Mouse (Mus musculus) ES-E14 (cell line): ENCODE measurements around the gene Desi1. TPM values are rescaled to one million over a fixed set of nuclear protein-coding genes. Genes with fewer than 3 reads are reported as not detected.

Experiments used
- DNase-seq: peaks from one replicate; pipeline ENCODE4 v3.0.0-alpha.2; 2013; ENCODE audit warnings: low read depth, low spot score
- H3K27ac ChIP-seq: 2 replicates; pipeline ENCODE4 v1.5.1; 2012; ENCODE audit warnings: low read depth, mild to moderate bottlenecking, low read length, moderate library complexity, mixed read lengths; ENCODE audit not compliant: poor library complexity, insufficient read depth, severe bottlenecking
- H3K36me3 ChIP-seq: 2 replicates; pipeline ENCODE4 v1.6.1; 2012; ENCODE audit warnings: mild to moderate bottlenecking, low read length, moderate library complexity, mixed read lengths; ENCODE audit not compliant: control insufficient read depth, poor library complexity, insufficient read depth, severe bottlenecking
- H3K4me1 ChIP-seq, 2 experiments: fragments of 150-350 bp in 1 of 2; sonication (generic) in 1 of 2; 2 replicates each; pipeline ENCODE4 v1.6.1; 2012; ENCODE audit warnings: low read length in 2 of 2, mild to moderate bottlenecking in 1 of 2, mixed read lengths in 1 of 2; ENCODE audit not compliant: control insufficient read depth in 2 of 2, insufficient read depth in 2 of 2, poor library complexity in 1 of 2
- H3K4me3 ChIP-seq, 2 experiments: fragments of 150-350 bp in 1 of 2; sonication (generic) in 1 of 2; 2 replicates each; pipeline ENCODE4 v1.5.1; 2012; ENCODE audit warnings: low read length in 2 of 2, low read depth in 1 of 2, mild to moderate bottlenecking in 1 of 2, mixed read lengths in 1 of 2; ENCODE audit not compliant: insufficient read depth in 1 of 2, poor library complexity in 1 of 2, severe bottlenecking in 1 of 2
- H3K9ac ChIP-seq: 2 replicates; pipeline ENCODE4 v1.6.1; 2012; ENCODE audit warnings: low read depth, mild to moderate bottlenecking, low read length, mixed read lengths; ENCODE audit not compliant: poor library complexity, insufficient read depth, severe bottlenecking
- H3K9me3 ChIP-seq: fragments of 150-350 bp; sonication (generic); 2 replicates; pipeline ENCODE4 v1.6.1; 2012; ENCODE audit warnings: low read depth, mild to moderate bottlenecking, low read length; ENCODE audit not compliant: control insufficient read depth, insufficient read depth
- CHD2 ChIP-seq: IDR thresholded peaks from 2 replicates; pipeline ENCODE4 v1.6.1; 2014; ENCODE audit warnings: mild to moderate bottlenecking, low read depth, low read length, inconsistent platforms
- HCFC1 ChIP-seq: IDR thresholded peaks from 2 replicates; pipeline ENCODE4 v1.6.1; 2012; ENCODE audit warnings: low read length, inconsistent platforms, borderline replicate concordance; ENCODE audit not compliant: insufficient read depth
- MAFK ChIP-seq: IDR thresholded peaks from 2 replicates; pipeline ENCODE4 v1.6.1; 2014; ENCODE audit warnings: mild to moderate bottlenecking, low read depth, low read length, inconsistent platforms; ENCODE audit not compliant: insufficient read depth
- ZC3H11A ChIP-seq: IDR thresholded peaks from 2 replicates; pipeline ENCODE4 v1.6.1; 2012; ENCODE audit warnings: low read depth, mild to moderate bottlenecking, inconsistent platforms, low read length, borderline replicate concordance
- ZNF384 ChIP-seq: IDR thresholded peaks from 2 replicates; pipeline ENCODE4 v1.6.1; 2012; ENCODE audit warnings: low read depth, low read length, inconsistent platforms
- in situ Hi-C, 2 experiments: fragments of 600-800 bp; cut with MboI; formaldehyde crosslinking; loops; one replicate each; pipeline ENCODE4 v1.15.1; 2025; ENCODE audit warnings: low sequenced_read_pairs in 2 of 2, inconsistent platforms in 1 of 2; ENCODE audit not compliant: unreplicated experiment in 2 of 2
- total RNA-seq: library from RNA; depleted of rRNA; stranded (reverse); fragments of 300-350 nt; gene quantifications from 2 replicates; pipeline ENCODE4 v1.2.3, GENCODE M21; 2012

Gene Desi1
- total RNA-seq, 1 experiment = 15.9 TPM

DNA sequence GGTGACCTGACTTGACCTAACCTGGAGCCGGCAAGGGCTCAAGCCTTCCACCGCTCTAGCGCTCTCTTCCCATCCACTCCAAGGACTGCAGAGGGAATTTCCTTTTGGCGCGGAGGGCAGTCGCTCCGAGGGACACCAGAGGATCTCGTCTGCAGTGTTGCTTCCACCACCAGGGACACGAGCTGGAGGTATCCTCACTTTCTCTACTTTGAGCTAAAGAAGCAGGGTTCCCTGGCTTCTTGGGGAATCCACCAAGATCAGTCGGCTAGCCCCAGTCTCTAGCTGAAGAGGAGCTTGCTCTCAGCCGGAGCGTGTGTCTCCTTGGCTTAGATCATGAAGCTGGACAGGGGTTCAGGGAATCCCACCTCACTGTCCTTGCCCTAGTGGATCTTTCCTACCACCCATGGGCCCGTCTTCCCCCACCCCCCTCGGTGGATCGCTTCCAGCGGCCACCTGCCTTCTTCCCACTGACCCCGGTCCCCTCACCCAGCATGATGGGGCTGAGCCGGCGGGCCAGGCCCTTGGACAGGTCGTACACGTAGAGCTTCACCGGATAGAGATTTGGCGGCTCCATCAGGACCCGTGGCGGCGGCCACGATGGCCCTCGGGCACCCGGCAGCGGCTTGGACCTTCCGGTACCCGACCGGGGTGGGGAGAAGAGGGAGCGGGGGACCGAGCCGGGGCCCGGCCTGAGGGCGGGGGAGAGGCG is 18.1 kb downstream of the Desi1 start:
- peak overlapping the region; percentile 84 to 90 for H3K4me3 ChIP-seq
- no peak for TF ChIP-seq ZC3H11A
- no peak for TF ChIP-seq MAFK
- no peak for TF ChIP-seq CHD2
- TF ChIP-seq ZNF384 = no peak
- TF ChIP-seq HCFC1 = no peak
- no peaks in the 10 kb centered on the region for H3K9me3 ChIP-seq
- peaks cover 6% of the 10 kb centered on the region for H3K36me3 ChIP-seq
- in situ Hi-C loops = no loop called here
- peak overlapping the region; percentile 84 for H3K9ac ChIP-seq
- no peaks in the 10 kb centered on the region; a peak in 2 of 4 replicates for H3K4me1 ChIP-seq
- no peak for DNase-seq
- H3K27ac ChIP-seq = no peak overlapping the region

DNA sequence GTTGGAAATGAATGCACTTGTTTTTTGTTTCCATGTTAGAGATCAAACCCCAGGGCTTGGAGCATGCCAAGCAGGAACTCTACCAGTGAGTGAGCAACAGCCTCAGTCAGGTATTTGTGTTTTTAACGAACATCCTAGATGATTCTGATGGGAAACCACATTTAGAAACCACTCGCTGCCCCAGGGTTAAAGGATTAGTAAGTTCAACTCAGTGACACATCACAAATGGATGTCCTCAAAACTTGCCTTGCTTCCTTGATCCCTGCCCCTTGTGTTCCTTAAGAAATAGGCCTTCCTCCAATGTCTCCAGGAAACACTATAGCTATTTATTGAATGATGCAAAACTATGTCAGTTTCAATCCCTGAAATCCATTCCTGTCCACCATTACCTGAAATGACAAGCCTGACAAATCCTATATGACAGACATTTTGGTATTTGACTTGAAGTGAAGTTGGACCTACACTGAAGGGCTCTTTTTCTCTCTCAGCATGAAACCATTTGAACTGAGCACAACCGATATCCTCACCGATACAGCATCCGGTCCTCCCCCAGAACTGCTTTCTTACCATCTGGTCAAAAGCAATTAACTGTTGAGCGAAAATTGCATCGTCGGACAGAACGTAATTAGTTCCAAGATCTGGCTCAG is 18.8 kb downstream of the Desi1 start:
- Histone ChIP-seq H3K4me3 (peak overlapping the region; percentile 84 to 90), H3K36me3 (peaks cover 6% of the 10 kb centered on the region), H3K9ac (peak overlapping the region; percentile 84), H3K4me1 (no peaks in the 10 kb centered on the region; a peak in 2 of 4 replicates), H3K9me3 (no peaks in the 10 kb centered on the region), H3K27ac (no peak overlapping the region)
- no peak for DNase-seq
- TF ChIP-seq CHD2 (no peak), ZNF384 (no peak), ZC3H11A (no peak), MAFK (no peak), HCFC1 (no peak)
- in situ Hi-C loops = no loop called here

DNA sequence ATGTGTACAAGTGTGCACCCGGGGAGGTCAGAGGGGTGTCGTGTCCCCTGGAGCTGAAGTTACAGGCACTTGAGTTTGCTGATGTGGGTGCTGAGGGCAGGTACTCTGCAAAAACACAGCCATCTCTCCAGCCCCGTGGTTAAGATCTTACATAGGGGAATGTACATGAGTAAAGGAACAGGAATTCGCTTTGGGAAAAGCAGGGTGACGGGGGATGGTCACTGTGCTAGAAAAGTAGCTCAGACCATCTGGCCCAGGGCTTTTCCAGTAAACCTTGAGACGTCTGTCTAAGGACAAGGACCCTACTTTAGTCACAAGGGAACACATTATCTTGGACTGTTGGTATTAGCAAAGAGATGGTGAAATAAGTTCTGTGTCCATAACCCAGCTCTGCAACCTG is 21.7 kb downstream of the Desi1 start:
- peaks cover 3% of the 10 kb centered on the region; the same call in 1 of the 2 replicates for H3K36me3 ChIP-seq
- TF ChIP-seq MAFK = no peak
- no peak for TF ChIP-seq HCFC1
- TF ChIP-seq ZC3H11A = no peak
- no peak for TF ChIP-seq ZNF384
- no peak for TF ChIP-seq CHD2
- H3K27ac ChIP-seq = no peak overlapping the region
- H3K9me3 ChIP-seq = no peaks in the 10 kb centered on the region
- no peaks in the 10 kb centered on the region; a peak in 1 of 4 replicates for H3K4me1 ChIP-seq
- H3K9ac ChIP-seq = no peak overlapping the region
- no peak overlapping the region for H3K4me3 ChIP-seq
- DNase-seq = no peak
- in situ Hi-C loops = no loop called here

DNA sequence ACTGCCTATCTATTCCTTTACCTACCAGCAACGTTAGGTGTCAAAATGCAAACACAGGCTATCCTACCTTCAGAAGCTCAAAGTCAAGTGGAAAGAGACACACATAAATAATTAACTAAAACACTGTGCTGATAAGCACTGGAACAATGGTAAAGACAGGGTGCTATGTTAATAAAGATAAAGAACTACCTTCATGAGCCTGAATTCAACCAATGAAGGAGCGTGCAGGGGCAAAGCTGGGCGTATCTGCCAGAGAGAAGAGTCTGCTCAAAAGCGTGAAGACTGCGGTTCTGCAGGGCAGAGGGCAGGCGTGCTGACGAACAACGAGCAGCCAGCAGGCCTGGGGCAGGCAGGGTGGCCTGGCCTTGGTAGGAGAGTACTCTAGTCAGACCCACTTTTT is 29.4 kb downstream of the Desi1 start:
- in situ Hi-C loops = no loop called here

More for the DNA sequence above, 29.4 kb downstream of the Desi1 start:
- no peak for DNase-seq
- H3K4me3 ChIP-seq = no peak overlapping the region
- no peaks in the 10 kb centered on the region for H3K4me1 ChIP-seq
- TF ChIP-seq ZC3H11A (no peak), MAFK (no peak), CHD2 (no peak), ZNF384 (no peak), HCFC1 (no peak)
- no peak overlapping the region for H3K9ac ChIP-seq
- H3K27ac ChIP-seq = no peak overlapping the region
- H3K36me3 ChIP-seq = peaks cover 5% of the 10 kb centered on the region; the same call in 1 of the 2 replicates
- H3K9me3 ChIP-seq = no peaks in the 10 kb centered on the region
